Mouse (Mus musculus): ENCODE measurements around the gene Elk4. TPM values are rescaled to one million over a fixed set of nuclear protein-coding genes. Genes with fewer than 3 reads are reported as not detected.
A peak's percentile ranks its signal among the peaks of the same experiment; 100 is the strongest.

Gene Elk4
- polyA plus RNA-seq, 1 experiment from 2014 or later, result 17.1 TPM

- H3K4me1 ChIP-seq (ENCODE audit: control insufficient read depth, insufficient read depth, low read length), result no peaks in the 10 kb centered on the region
- WGBS, result 78% methylated on average over 9 of the region's 9 CpGs
- no peak for DNase-seq
- H3K4me2 ChIP-seq (ENCODE audit: low read length), result no peak overlapping the region
- H3K27ac ChIP-seq (replicated peaks; ENCODE audit: low read depth, low read length), result no peak overlapping the region
- H3K9ac ChIP-seq (replicated peaks; ENCODE audit: low read length), result no peak overlapping the region
- no peaks in the 10 kb centered on the region for H3K9me3 ChIP-seq (ENCODE audit: control insufficient read depth, low read length)
- no peaks in the 10 kb centered on the region for H3K27me3 ChIP-seq (ENCODE audit: control insufficient read depth, insufficient read depth, low read length)
- H3K4me3 ChIP-seq (replicated peaks; ENCODE audit: low read depth, low read length), result no peak overlapping the region
- ATAC-seq (ENCODE audit: low FRiP score, low TSS enrichment), result no peak
- H3K36me3 ChIP-seq (ENCODE audit: control insufficient read depth, insufficient read depth, low read length), result no peaks in the 10 kb centered on the region
Observed at GRCm38 (mm10) chr1:132040201-132040621, 32.8 kb downstream of the Elk4 start.

GRCm38 (mm10) chr1:132043759-132044158, 36.4 kb downstream of the Elk4 start:
- H3K27me3 ChIP-seq (ENCODE audit: control insufficient read depth, insufficient read depth, low read length), result no peaks in the 10 kb centered on the region
- no peaks in the 10 kb centered on the region for H3K36me3 ChIP-seq (ENCODE audit: control insufficient read depth, insufficient read depth, low read length)
- no peaks in the 10 kb centered on the region for H3K9me3 ChIP-seq (ENCODE audit: control insufficient read depth, low read length)
- H3K4me3 ChIP-seq (replicated peaks; ENCODE audit: low read depth, low read length), result no peak overlapping the region
- no peak overlapping the region for H3K9ac ChIP-seq (replicated peaks; ENCODE audit: low read length)
- H3K4me1 ChIP-seq (ENCODE audit: control insufficient read depth, insufficient read depth, low read length), result no peaks in the 10 kb centered on the region
- no peak overlapping the region for H3K4me2 ChIP-seq (ENCODE audit: low read length)
- ATAC-seq (ENCODE audit: low FRiP score, low TSS enrichment) (no peak), DNase-seq (no peak)
- no peak overlapping the region for H3K27ac ChIP-seq (replicated peaks; ENCODE audit: low read depth, low read length)
- WGBS, result 76% methylated on average over 4 of the region's 4 CpGs

GRCm38 (mm10) chr1:132046143-132046735, 38.8 kb downstream of the Elk4 start:
- Histone ChIP-seq H3K36me3 (ENCODE audit: control insufficient read depth, insufficient read depth, low read length) (no peaks in the 10 kb centered on the region), H3K27me3 (ENCODE audit: control insufficient read depth, insufficient read depth, low read length) (no peaks in the 10 kb centered on the region), H3K4me3 (replicated peaks; ENCODE audit: low read depth, low read length) (no peak overlapping the region), H3K27ac (replicated peaks; ENCODE audit: low read depth, low read length) (no peak overlapping the region), H3K9ac (replicated peaks; ENCODE audit: low read length) (no peak overlapping the region), H3K9me3 (ENCODE audit: control insufficient read depth, low read length) (no peaks in the 10 kb centered on the region), H3K4me1 (ENCODE audit: control insufficient read depth, insufficient read depth, low read length) (no peaks in the 10 kb centered on the region), H3K4me2 (ENCODE audit: low read length) (no peak overlapping the region)
- ATAC-seq (ENCODE audit: low FRiP score, low TSS enrichment) (peak; percentile 40; the same call in 1 of the 2 replicates), DNase-seq (peak; percentile 84)
- WGBS, result 28% methylated on average over 15 of the region's 15 CpGs

- no peak for ATAC-seq (ENCODE audit: low FRiP score, low TSS enrichment)
- 72% methylated on average over 3 of the region's 3 CpGs for WGBS
- DNase-seq, result no peak
- H3K4me3 ChIP-seq (replicated peaks; ENCODE audit: low read depth, low read length), result no peak overlapping the region
- no peaks in the 10 kb centered on the region for H3K36me3 ChIP-seq (ENCODE audit: control insufficient read depth, insufficient read depth, low read length)
- no peaks in the 10 kb centered on the region for H3K27me3 ChIP-seq (ENCODE audit: control insufficient read depth, insufficient read depth, low read length)
- no peak overlapping the region for H3K9ac ChIP-seq (replicated peaks; ENCODE audit: low read length)
- no peak overlapping the region for H3K27ac ChIP-seq (replicated peaks; ENCODE audit: low read depth, low read length)
- no peak overlapping the region for H3K4me2 ChIP-seq (ENCODE audit: low read length)
- no peaks in the 10 kb centered on the region for H3K4me1 ChIP-seq (ENCODE audit: control insufficient read depth, insufficient read depth, low read length)
- no peaks in the 10 kb centered on the region for H3K9me3 ChIP-seq (ENCODE audit: control insufficient read depth, low read length)
Observed at GRCm38 (mm10) chr1:132051746-132052145, 44.3 kb downstream of the Elk4 start.

- ATAC-seq (ENCODE audit: low FRiP score, low TSS enrichment) (no peak), DNase-seq (no peak)
- Histone ChIP-seq H3K4me1 (ENCODE audit: control insufficient read depth, insufficient read depth, low read length) (no peaks in the 10 kb centered on the region), H3K9ac (replicated peaks; ENCODE audit: low read length) (no peak overlapping the region), H3K9me3 (ENCODE audit: control insufficient read depth, low read length) (no peaks in the 10 kb centered on the region), H3K36me3 (ENCODE audit: control insufficient read depth, insufficient read depth, low read length) (no peaks in the 10 kb centered on the region), H3K4me2 (ENCODE audit: low read length) (no peak overlapping the region), H3K27me3 (ENCODE audit: control insufficient read depth, insufficient read depth, low read length) (no peaks in the 10 kb centered on the region), H3K4me3 (replicated peaks; ENCODE audit: low read depth, low read length) (no peak overlapping the region), H3K27ac (replicated peaks; ENCODE audit: low read depth, low read length) (no peak overlapping the region)
- 86% methylated on average over 3 of the region's 3 CpGs for WGBS
Observed at GRCm38 (mm10) chr1:132054387-132054786, 47.0 kb downstream of the Elk4 start.

GRCm38 (mm10) chr1:132055054-132055664, 47.8 kb downstream of the Elk4 start:
- ATAC-seq (ENCODE audit: low FRiP score, low TSS enrichment) (no peak), DNase-seq (no peak)
- WGBS, result 85% methylated on average over 7 of the region's 7 CpGs
- H3K27me3 ChIP-seq (ENCODE audit: control insufficient read depth, insufficient read depth, low read length), result no peaks in the 10 kb centered on the region
- no peaks in the 10 kb centered on the region for H3K36me3 ChIP-seq (ENCODE audit: control insufficient read depth, insufficient read depth, low read length)
- H3K9me3 ChIP-seq (ENCODE audit: control insufficient read depth, low read length), result no peaks in the 10 kb centered on the region
- H3K4me2 ChIP-seq (ENCODE audit: low read length), result no peak overlapping the region
- H3K4me1 ChIP-seq (ENCODE audit: control insufficient read depth, insufficient read depth, low read length), result no peaks in the 10 kb centered on the region
- H3K9ac ChIP-seq (replicated peaks; ENCODE audit: low read length), result no peak overlapping the region
- no peak overlapping the region for H3K27ac ChIP-seq (replicated peaks; ENCODE audit: low read depth, low read length)
- no peak overlapping the region for H3K4me3 ChIP-seq (replicated peaks; ENCODE audit: low read depth, low read length)

GRCm38 (mm10) chr1:132058558-132058957, 51.2 kb downstream of the Elk4 start:
- H3K4me1 ChIP-seq (ENCODE audit: control insufficient read depth, insufficient read depth, low read length), result no peaks in the 10 kb centered on the region
- ATAC-seq (ENCODE audit: low FRiP score, low TSS enrichment) (no peak), DNase-seq (no peak)

GRCm38 (mm10) chr1:132060036-132060769, 52.8 kb downstream of the Elk4 start:
- Histone ChIP-seq H3K9me3 (ENCODE audit: control insufficient read depth, low read length) (no peaks in the 10 kb centered on the region), H3K27me3 (ENCODE audit: control insufficient read depth, insufficient read depth, low read length) (no peaks in the 10 kb centered on the region), H3K4me2 (ENCODE audit: low read length) (no peak overlapping the region), H3K27ac (replicated peaks; ENCODE audit: low read depth, low read length) (no peak overlapping the region), H3K9ac (replicated peaks; ENCODE audit: low read length) (no peak overlapping the region), H3K36me3 (ENCODE audit: control insufficient read depth, insufficient read depth, low read length) (no peaks in the 10 kb centered on the region), H3K4me3 (replicated peaks; ENCODE audit: low read depth, low read length) (no peak overlapping the region), H3K4me1 (ENCODE audit: control insufficient read depth, insufficient read depth, low read length) (no peaks in the 10 kb centered on the region)
- ATAC-seq (ENCODE audit: low FRiP score, low TSS enrichment) (no peak), DNase-seq (no peak)
- 64% methylated on average over 7 of the region's 7 CpGs for WGBS

More at GRCm38 (mm10) chr1:132058558-132058957, 51.2 kb downstream of the Elk4 start:
- H3K4me2 ChIP-seq (ENCODE audit: low read length), result no peak overlapping the region
- H3K4me3 ChIP-seq (replicated peaks; ENCODE audit: low read depth, low read length), result no peak overlapping the region
- H3K9me3 ChIP-seq (ENCODE audit: control insufficient read depth, low read length), result no peaks in the 10 kb centered on the region
- WGBS, result 93% methylated on average over 5 of the region's 5 CpGs
- H3K27ac ChIP-seq (replicated peaks; ENCODE audit: low read depth, low read length), result no peak overlapping the region
- H3K36me3 ChIP-seq (ENCODE audit: control insufficient read depth, insufficient read depth, low read length), result no peaks in the 10 kb centered on the region
- H3K9ac ChIP-seq (replicated peaks; ENCODE audit: low read length), result no peak overlapping the region
- H3K27me3 ChIP-seq (ENCODE audit: control insufficient read depth, insufficient read depth, low read length), result no peaks in the 10 kb centered on the region

All from midbrain, embryonic 14.5 days (tissue).